Mouse (Mus musculus) cerebellum, postnatal 14 days (tissue): ENCODE data around the gene Rad51b.

Experiments used
- DNase-seq, 2 experiments: peaks; one replicate each; pipeline ENCODE4 v3.0.0; 2021; ENCODE audit warnings: mixed read lengths in 2 of 2

Gene Rad51b

GRCm38 (mm10) chr12:79297121-79297576, at the start of gene Rad51b:
Rad51b (plus strand) TSS chr12:79297282.
- DNase-seq: peak; percentile 63 to 71

GRCm38 (mm10) chr12:79248110-79248509, 49.0 kb upstream of the Rad51b start:
- DNase-seq: no peak

- no peak for DNase-seq
These were observed 43.6 kb upstream of the Rad51b start for GRCm38 (mm10) chr12:79253294-79254053.

- DNase-seq: no peak
These were observed 42.1 kb upstream of the Rad51b start for GRCm38 (mm10) chr12:79254975-79255374.

GRCm38 (mm10) chr12:79260154-79260553, 36.9 kb upstream of the Rad51b start:
- no peak for DNase-seq

- peak; percentile 36 to 60 for DNase-seq
These were observed 36.0 kb upstream of the Rad51b start for GRCm38 (mm10) chr12:79261035-79261434.

- DNase-seq: no peak
These were observed 24.5 kb upstream of the Rad51b start for GRCm38 (mm10) chr12:79272604-79273003.

GRCm38 (mm10) chr12:79279513-79280115, 17.5 kb upstream of the Rad51b start:
- no peak for DNase-seq

- no peak for DNase-seq
These were observed 14.5 kb upstream of the Rad51b start for GRCm38 (mm10) chr12:79282595-79282994.

GRCm38 (mm10) chr12:79292874-79293273, 4.2 kb upstream of the Rad51b start:
- DNase-seq: no peak

- DNase-seq: peak; percentile 92 to 94
These were observed 811 bp upstream of the Rad51b start, which contains the start of gene Zfyve26 for GRCm38 (mm10) chr12:79296126-79296816. Zfyve26 (minus strand) TSS chr12:79296304.

GRCm38 (mm10) chr12:79297884-79298636, 978 bp downstream of the Rad51b start:
- no peak for DNase-seq

GRCm38 (mm10) chr12:79301802-79302201, 4.7 kb downstream of the Rad51b start:
- DNase-seq: no peak

- DNase-seq: peak in 1 of 2 experiments; percentile 15
These were observed 8.0 kb downstream of the Rad51b start for GRCm38 (mm10) chr12:79305131-79305530.

- no peak for DNase-seq
These were observed 8.9 kb downstream of the Rad51b start for GRCm38 (mm10) chr12:79306013-79306412.

GRCm38 (mm10) chr12:79313721-79314120, 16.6 kb downstream of the Rad51b start:
- DNase-seq: no peak

- DNase-seq: no peak
These were observed 20.3 kb downstream of the Rad51b start for GRCm38 (mm10) chr12:79317339-79317738.

- no peak for DNase-seq
These were observed 23.8 kb downstream of the Rad51b start for GRCm38 (mm10) chr12:79320895-79321294.

- DNase-seq: peak in 1 of 2 experiments; percentile 22
These were observed 25.5 kb downstream of the Rad51b start for GRCm38 (mm10) chr12:79322539-79322938.

- DNase-seq: no peak
These were observed 29.2 kb downstream of the Rad51b start for GRCm38 (mm10) chr12:79326236-79326635.

- DNase-seq: no peak
These were observed 29.7 kb downstream of the Rad51b start for GRCm38 (mm10) chr12:79326745-79327144.

GRCm38 (mm10) chr12:79327868-79328267, 30.8 kb downstream of the Rad51b start:
- no peak for DNase-seq

- DNase-seq: no peak
These were observed 33.5 kb downstream of the Rad51b start for GRCm38 (mm10) chr12:79330571-79330970.
